11 mouse cellular contexts compared by ENCODE assay signal in genomic region chr5:125125966-125126464, GRCm38 (mm10). TPM values are rescaled to one million over a fixed set of nuclear protein-coding genes. Genes with fewer than 3 reads are reported as not detected.
DNase-seq lines count a peak whose midpoint lies in the region; ATAC-seq and TF ChIP-seq lines count a peak whose summit lies in the region.
"Had no signal": no experiment of that assay in that cellular context is flagged by ENCODE, and none has a peak within 500 bp of the region (broad histone marks: within the 10 kb centered on the region; RNA-seq: fewer than 3 reads in every experiment).

No protein-coding gene starts in this region.

- no peak overlapping the region for H3K4me3 ChIP-seq in kidney, embryonic 16.5 days (ENCODE audit: low read length)
- H3K4me3 ChIP-seq in neural tube, embryonic 13.5 days = no peak overlapping the region
- no peak overlapping the region for H3K4me3 ChIP-seq in olfactory bulb, adult 2 months (ENCODE audit: insufficient read depth, low read depth, low read length)
- H3K4me3 ChIP-seq: limb, embryonic 12.5 days had no signal

- no peak overlapping the region for H3K9ac ChIP-seq in kidney, embryonic 16.5 days (replicated peaks; ENCODE audit: low read length)
- H3K9ac ChIP-seq in neural tube, embryonic 13.5 days = peak overlapping the region; percentile 18; the same call in 1 of the 2 replicates
- H3K9ac ChIP-seq: limb, embryonic 12.5 days had no signal

- H3K36me3 ChIP-seq in kidney, embryonic 16.5 days (ENCODE audit: insufficient read depth, low read length) = peaks cover 3% of the 10 kb centered on the region; the same call in 1 of the 2 replicates
- 0 out of 2 replicates have a peak, but pooled peaks cover 8% of the 10 kb centered on the region for H3K36me3 ChIP-seq in neural tube, embryonic 13.5 days

- H3K27ac ChIP-seq in kidney, embryonic 16.5 days (ENCODE audit: low read length) = 0 out of 2 replicates have a peak overlapping the region, but pooled peaks have one; percentile 3
- H3K27ac ChIP-seq in neural tube, embryonic 13.5 days (replicated peaks) = peak overlapping the region; percentile 42; the same call in 1 of the 2 replicates
- 0 out of 2 replicates have a peak overlapping the region, but pooled peaks have one; percentile 17 for H3K27ac ChIP-seq in olfactory bulb, adult 2 months (ENCODE audit: insufficient read depth, low read depth, low read length)
- H3K27ac ChIP-seq: limb, embryonic 12.5 days had no signal

- TF ChIP-seq POLR2A in olfactory bulb, adult 2 months (IDR thresholded peaks at IDR 0.05; ENCODE audit: insufficient read depth, low read depth, low read length) = no peak

- peaks cover 58% of the 10 kb centered on the region for H3K4me1 ChIP-seq in kidney, embryonic 16.5 days (ENCODE audit: insufficient read depth, low read length)
- H3K4me1 ChIP-seq in neural tube, embryonic 13.5 days (replicated peaks) = peaks cover 92% of the 10 kb centered on the region
- peaks cover 88% of the 10 kb centered on the region for H3K4me1 ChIP-seq in olfactory bulb, adult 2 months (ENCODE audit: control insufficient read depth, insufficient read depth, low read length)

- no peak for ATAC-seq in kidney, embryonic 16.5 days (ENCODE audit: low FRiP score, low TSS enrichment)
- no peak for ATAC-seq in neural tube, embryonic 13.5 days (ENCODE audit: low read depth)

- TF ChIP-seq CTCF in olfactory bulb, adult 2 months (IDR thresholded peaks at IDR 0.05; ENCODE audit: insufficient read depth, low read depth, low read length) = no peak

- no peaks in the 10 kb centered on the region for H3K9me3 ChIP-seq in kidney, embryonic 16.5 days (ENCODE audit: low read length)
- no peaks in the 10 kb centered on the region for H3K9me3 ChIP-seq in neural tube, embryonic 13.5 days
- H3K9me3 ChIP-seq: limb, embryonic 12.5 days had no signal

- no peaks in the 10 kb centered on the region for H3K27me3 ChIP-seq in kidney, embryonic 16.5 days (ENCODE audit: insufficient read depth, low read length)
- H3K27me3 ChIP-seq in neural tube, embryonic 13.5 days = no peaks in the 10 kb centered on the region
- H3K27me3 ChIP-seq: limb, embryonic 12.5 days had no signal

- DNase-seq in heart, adult 11 months = peak; percentile 92
- DNase-seq in heart, adult 18-20 months = no peak
- no peak for DNase-seq in kidney, postnatal 10 days
- DNase-seq in neural tube, embryonic 10.5 days (ENCODE audit: extremely low spot score, low spot score) = no peak
- DNase-seq in urinary bladder, postnatal 25 days (ENCODE audit: low spot score) = no peak
- DNase-seq: kidney, adult 11 months; lung, adult 2 months had no signal

- H3K4me2 ChIP-seq in kidney, embryonic 16.5 days (replicated peaks; ENCODE audit: low read depth, low read length) = no peak overlapping the region
- no peak overlapping the region for H3K4me2 ChIP-seq in neural tube, embryonic 13.5 days
- H3K4me2 ChIP-seq: limb, embryonic 12.5 days had no signal

- 57% methylated on average over 4 of the region's 4 CpGs for WGBS in kidney, embryonic 16.5 days
- WGBS in neural tube, embryonic 13.5 days = 83% methylated on average over 4 of the region's 4 CpGs
- 72% methylated on average over 4 of the region's 4 CpGs for WGBS in olfactory bulb, adult 2 months

RNA-seq across cellular contexts. Expression of gene Ncor2, which starts 53.0 kb away (rescaled TPM):
- total RNA-seq in heart, adult 18-20 months (2021) = 10 to 100 TPM; 65.9 to 68.9 TPM
- 25.9 and 27.5 TPM in 2 replicates for polyA plus RNA-seq in kidney, embryonic 16.5 days (2015; fragmentation: Nextera tagmentation; extraction: Ambion mirVana)
- polyA plus RNA-seq in neural tube, embryonic 13.5 days (2015; fragmentation: Nextera tagmentation; extraction: Ambion mirVana) = 29.2 and 30.4 TPM in 2 replicates
- not detected in 2 replicates for polyA plus RNA-seq in olfactory bulb, adult 2 months (2012; ENCODE audit: insufficient read depth, insufficient read length, low replicate concordance, missing spikeins)
